Mouse (Mus musculus): Measurements from ENCODE around the gene Ddc. TPM values are rescaled to one million over a fixed set of nuclear protein-coding genes. Genes with fewer than 3 reads are reported as not detected.

Ddc gene
- total and polyA plus RNA-seq, 2 experiments from 2014 or later = 140 to 248 TPM

DNA sequence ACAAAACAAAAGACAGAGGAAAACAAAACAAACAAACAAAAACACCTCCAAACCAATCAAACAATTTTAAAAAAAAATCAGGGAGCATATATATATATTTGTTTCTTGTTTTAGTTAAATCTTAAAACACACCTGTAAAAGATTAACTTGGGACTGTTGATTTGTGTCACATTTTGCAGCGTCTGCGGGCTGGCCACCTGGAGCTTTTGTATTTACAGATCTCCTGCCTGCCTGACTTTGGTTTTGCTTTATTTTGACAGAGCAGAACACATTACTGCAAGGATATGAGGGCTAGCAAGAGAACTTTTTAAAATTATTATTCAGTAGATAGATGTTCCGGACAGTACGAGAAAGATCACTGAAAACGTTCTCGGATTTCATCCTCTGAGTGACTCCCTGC, 66.4 kb downstream of the Ddc start:
- peaks cover 57% of the 10 kb centered on the region for H3K4me1 ChIP-seq (ENCODE audit: control insufficient read depth, insufficient read depth)
- no peaks in the 10 kb centered on the region for H3K27me3 ChIP-seq (ENCODE audit: control insufficient read depth, insufficient read depth, low read length)
- H3K9ac ChIP-seq (replicated peaks; ENCODE audit: low read depth, low read length) = peak overlapping the region; percentile 15; the same call in 1 of the 2 replicates
- H3K36me3 ChIP-seq (replicated peaks; ENCODE audit: control insufficient read depth, insufficient read depth, low read length) = no peaks in the 10 kb centered on the region
- ATAC-seq (ENCODE audit: insufficient read depth, low read depth) (no peak), DNase-seq (ENCODE audit: low spot score) (no peak)
- 35% methylated on average over 6 of the region's 6 CpGs for WGBS
- H3K27ac ChIP-seq (ENCODE audit: low read depth) = peak overlapping the region; percentile 88
- TF ChIP-seq EP300 (IDR thresholded peaks at IDR 0.05; ENCODE audit: low read depth) = no peak
- no peak for TF ChIP-seq CTCF (IDR thresholded peaks at IDR 0.05; ENCODE audit: low read depth)
- no peaks in the 10 kb centered on the region for H3K9me3 ChIP-seq (replicated peaks; ENCODE audit: control insufficient read depth, low read length)
- no peak overlapping the region for H3K4me3 ChIP-seq (ENCODE audit: low read depth, low read length)
- H3K4me2 ChIP-seq (ENCODE audit: low read depth, low read length) = no peak overlapping the region

DNA sequence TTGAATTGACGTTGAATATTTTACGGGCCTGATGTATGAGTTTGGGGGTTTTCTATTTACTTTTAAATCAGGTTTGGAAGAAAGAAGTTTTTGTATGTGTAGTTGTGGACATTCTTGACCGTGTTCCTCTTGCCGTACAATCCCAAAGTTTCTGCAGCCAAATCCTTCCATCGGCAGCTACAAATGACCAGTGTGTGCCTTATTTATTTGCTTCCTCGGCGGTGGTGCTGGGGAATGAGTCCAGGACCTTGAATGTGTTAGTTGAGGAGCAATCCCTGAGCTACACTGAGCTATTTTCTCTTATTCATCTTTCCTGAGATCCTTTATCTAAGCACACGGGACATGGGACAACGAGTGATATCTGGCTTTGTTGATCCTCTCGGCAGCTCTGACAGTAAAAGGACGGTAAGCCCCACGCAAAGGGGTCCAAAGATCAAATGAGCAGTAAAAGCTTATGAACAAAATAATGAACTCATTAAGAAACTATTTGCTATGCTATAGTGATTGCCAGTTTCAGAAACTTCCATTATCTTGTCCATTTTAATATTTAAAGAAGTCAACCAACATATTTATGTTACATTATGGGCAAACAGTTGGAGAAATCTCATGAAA, 67.0 kb downstream of the Ddc start:
- TF ChIP-seq CTCF (IDR thresholded peaks at IDR 0.05; ENCODE audit: low read depth) = no peak
- no peak for TF ChIP-seq EP300 (IDR thresholded peaks at IDR 0.05; ENCODE audit: low read depth)
- peak overlapping the region; percentile 80 for H3K27ac ChIP-seq (ENCODE audit: low read depth)
- DNase-seq (ENCODE audit: low spot score) = no peak
- H3K4me2 ChIP-seq (ENCODE audit: low read depth, low read length) = 0 out of 2 replicates have a peak overlapping the region, but pooled peaks have one; percentile 3
- no peak overlapping the region for H3K4me3 ChIP-seq (ENCODE audit: low read depth, low read length)
- H3K9me3 ChIP-seq (replicated peaks; ENCODE audit: control insufficient read depth, low read length) = no peaks in the 10 kb centered on the region
- H3K36me3 ChIP-seq (replicated peaks; ENCODE audit: control insufficient read depth, insufficient read depth, low read length) = no peaks in the 10 kb centered on the region
- no peak for ATAC-seq (ENCODE audit: insufficient read depth, low read depth)
- H3K4me1 ChIP-seq (ENCODE audit: control insufficient read depth, insufficient read depth) = peaks cover 54% of the 10 kb centered on the region
- no peaks in the 10 kb centered on the region for H3K27me3 ChIP-seq (ENCODE audit: control insufficient read depth, insufficient read depth, low read length)
- no peak overlapping the region; the same call in 1 of the 2 replicates for H3K9ac ChIP-seq (replicated peaks; ENCODE audit: low read depth, low read length)
- 42% methylated on average over 12 of the region's 12 CpGs for WGBS

DNA sequence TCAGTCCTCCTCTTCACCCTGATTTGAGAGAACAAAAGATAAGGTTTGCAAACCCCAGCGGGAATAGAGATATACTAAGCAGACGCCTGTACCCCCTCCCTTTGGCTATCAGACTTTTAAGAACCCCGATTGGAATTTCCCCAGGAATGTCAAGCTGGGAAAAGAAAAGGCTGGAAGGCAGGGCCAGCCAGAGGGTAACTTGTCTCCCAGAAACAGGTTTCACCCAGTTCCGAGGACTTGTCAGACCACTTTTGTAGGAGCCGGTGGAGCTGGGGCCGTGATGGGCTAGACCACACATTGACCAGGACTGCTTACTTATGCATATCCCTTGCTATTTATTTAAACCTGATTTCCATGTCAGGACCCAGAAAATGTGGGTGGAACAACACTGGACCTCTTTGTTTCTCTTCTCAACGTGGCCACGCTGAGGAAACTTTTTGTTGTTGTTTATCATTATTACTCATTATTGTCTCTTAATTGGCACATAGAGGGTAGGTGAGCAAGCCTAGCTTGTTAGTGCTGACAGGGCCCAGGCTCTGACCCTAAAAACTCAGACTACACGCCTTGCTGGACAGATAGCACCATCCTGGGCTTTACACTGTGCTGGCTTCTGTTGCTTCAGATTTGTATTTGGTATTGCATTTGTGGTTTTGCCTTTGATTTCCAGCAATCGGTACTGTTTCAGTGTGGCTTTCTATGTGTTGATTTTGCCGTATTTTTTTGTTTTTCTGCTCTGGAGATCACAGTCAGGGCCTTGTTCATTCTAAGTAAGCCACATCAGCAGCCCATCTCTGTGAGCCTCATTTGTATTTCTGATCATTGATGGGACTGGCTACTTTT, 68.6 kb downstream of the Ddc start:
- 28% methylated on average over 11 of the region's 11 CpGs for WGBS
- Histone ChIP-seq H3K4me3 (ENCODE audit: low read depth, low read length) (no peak overlapping the region), H3K27me3 (ENCODE audit: control insufficient read depth, insufficient read depth, low read length) (no peaks in the 10 kb centered on the region), H3K4me2 (ENCODE audit: low read depth, low read length) (no peak overlapping the region), H3K36me3 (replicated peaks; ENCODE audit: control insufficient read depth, insufficient read depth, low read length) (no peaks in the 10 kb centered on the region), H3K9me3 (replicated peaks; ENCODE audit: control insufficient read depth, low read length) (no peaks in the 10 kb centered on the region), H3K4me1 (ENCODE audit: control insufficient read depth, insufficient read depth) (peaks cover 60% of the 10 kb centered on the region), H3K27ac (ENCODE audit: low read depth) (peak overlapping the region; percentile 80), H3K9ac (replicated peaks; ENCODE audit: low read depth, low read length) (peak overlapping the region; percentile 41; the same call in 1 of the 2 replicates)
- ATAC-seq (ENCODE audit: insufficient read depth, low read depth) (peak; percentile 17; the same call in 1 of the 2 replicates), DNase-seq (ENCODE audit: low spot score) (no peak)
- TF ChIP-seq CTCF (IDR thresholded peaks at IDR 0.05; ENCODE audit: low read depth) (no peak), EP300 (IDR thresholded peaks at IDR 0.05; ENCODE audit: low read depth) (no peak)

DNA sequence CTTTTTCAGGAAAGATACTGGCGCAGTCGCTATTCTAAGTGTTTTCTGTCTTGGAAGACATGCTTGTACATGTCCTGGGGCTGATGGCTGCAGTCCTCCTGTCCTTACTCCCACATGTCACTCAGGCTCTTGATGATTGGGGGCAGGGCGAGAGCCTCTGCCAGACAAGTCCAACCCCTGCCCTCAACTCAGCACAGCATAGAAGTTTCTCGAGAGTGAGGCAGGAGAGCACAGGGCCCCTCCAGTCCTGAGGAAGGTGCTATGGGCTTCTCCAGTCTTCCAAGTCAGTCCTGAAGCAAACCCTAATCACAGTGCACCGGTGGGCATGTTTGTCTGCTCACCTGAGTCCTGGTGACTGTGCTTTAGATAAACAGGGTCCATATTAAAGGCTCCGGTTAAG, 69.2 kb downstream of the Ddc start:
- Histone ChIP-seq H3K4me3 (ENCODE audit: low read depth, low read length) (no peak overlapping the region), H3K27me3 (ENCODE audit: control insufficient read depth, insufficient read depth, low read length) (no peaks in the 10 kb centered on the region), H3K4me1 (ENCODE audit: control insufficient read depth, insufficient read depth) (peaks cover 65% of the 10 kb centered on the region), H3K36me3 (replicated peaks; ENCODE audit: control insufficient read depth, insufficient read depth, low read length) (no peaks in the 10 kb centered on the region), H3K9me3 (replicated peaks; ENCODE audit: control insufficient read depth, low read length) (no peaks in the 10 kb centered on the region), H3K4me2 (ENCODE audit: low read depth, low read length) (no peak overlapping the region), H3K9ac (replicated peaks; ENCODE audit: low read depth, low read length) (peak overlapping the region; percentile 41; the same call in 1 of the 2 replicates), H3K27ac (ENCODE audit: low read depth) (peak overlapping the region; percentile 80)
- ATAC-seq (ENCODE audit: insufficient read depth, low read depth) = peak; percentile 42; the same call in 1 of the 2 replicates
- DNase-seq (ENCODE audit: low spot score) = no peak
- 19% methylated on average over 6 of the region's 6 CpGs for WGBS
- TF ChIP-seq CTCF (IDR thresholded peaks at IDR 0.05; ENCODE audit: low read depth) = no peak
- no peak for TF ChIP-seq EP300 (IDR thresholded peaks at IDR 0.05; ENCODE audit: low read depth)

DNA sequence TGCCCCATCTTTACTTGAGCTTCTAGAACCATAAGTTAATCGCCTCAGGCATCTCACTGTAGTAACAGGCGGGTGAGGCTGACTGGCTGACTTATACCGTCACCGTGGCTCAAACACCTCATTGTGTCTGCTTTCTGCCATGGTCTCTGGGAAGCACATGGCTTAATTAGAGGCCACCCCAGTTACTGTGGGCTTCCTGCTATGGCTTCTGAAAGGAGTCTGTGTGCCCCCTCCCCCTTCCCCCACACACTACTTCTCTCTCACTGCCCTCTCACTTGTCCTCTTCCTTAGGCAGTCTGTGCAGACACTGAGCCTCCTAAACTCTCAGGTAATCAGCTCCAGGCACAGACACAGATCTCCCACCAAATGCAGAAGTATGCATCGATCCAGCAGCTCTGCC, 69.7 kb downstream of the Ddc start:
- Histone ChIP-seq H3K4me3 (ENCODE audit: low read depth, low read length) (no peak overlapping the region), H3K36me3 (replicated peaks; ENCODE audit: control insufficient read depth, insufficient read depth, low read length) (no peaks in the 10 kb centered on the region), H3K9ac (replicated peaks; ENCODE audit: low read depth, low read length) (no peak overlapping the region), H3K4me2 (ENCODE audit: low read depth, low read length) (no peak overlapping the region), H3K4me1 (ENCODE audit: control insufficient read depth, insufficient read depth) (peaks cover 64% of the 10 kb centered on the region), H3K27me3 (ENCODE audit: control insufficient read depth, insufficient read depth, low read length) (no peaks in the 10 kb centered on the region), H3K9me3 (replicated peaks; ENCODE audit: control insufficient read depth, low read length) (no peaks in the 10 kb centered on the region), H3K27ac (ENCODE audit: low read depth) (peak overlapping the region; percentile 80)
- DNase-seq (ENCODE audit: low spot score) = no peak
- ATAC-seq (ENCODE audit: insufficient read depth, low read depth) = no peak
- 57% methylated on average over 5 of the region's 5 CpGs for WGBS
- no peak for TF ChIP-seq EP300 (IDR thresholded peaks at IDR 0.05; ENCODE audit: low read depth)
- TF ChIP-seq CTCF (IDR thresholded peaks at IDR 0.05; ENCODE audit: low read depth) = no peak
